Mouse (Mus musculus): Measurements from ENCODE around the gene Scn1a.

- TF ChIP-seq CTCF (IDR thresholded peaks at IDR 0.05; ENCODE audit: low read depth, low read length) (no peak), POLR2AphosphoS5 (IDR thresholded peaks at IDR 0.05; ENCODE audit: insufficient replicate concordance, low read depth, low read length) (no peak), GATA1 (IDR thresholded peaks at IDR 0.05; ENCODE audit: borderline replicate concordance, low read length) (no peak), TAL1 (conservative IDR thresholded peaks at IDR 0.05; ENCODE audit: low read depth, low read length) (no peak)
Measured at GRCm38 (mm10) chr2:66336396-66336795, 104.2 kb downstream of the Scn1a start.

Measured in G1E (cell line).